ENCODE assay signal across 11 mouse cellular contexts in the genomic region with DNA sequence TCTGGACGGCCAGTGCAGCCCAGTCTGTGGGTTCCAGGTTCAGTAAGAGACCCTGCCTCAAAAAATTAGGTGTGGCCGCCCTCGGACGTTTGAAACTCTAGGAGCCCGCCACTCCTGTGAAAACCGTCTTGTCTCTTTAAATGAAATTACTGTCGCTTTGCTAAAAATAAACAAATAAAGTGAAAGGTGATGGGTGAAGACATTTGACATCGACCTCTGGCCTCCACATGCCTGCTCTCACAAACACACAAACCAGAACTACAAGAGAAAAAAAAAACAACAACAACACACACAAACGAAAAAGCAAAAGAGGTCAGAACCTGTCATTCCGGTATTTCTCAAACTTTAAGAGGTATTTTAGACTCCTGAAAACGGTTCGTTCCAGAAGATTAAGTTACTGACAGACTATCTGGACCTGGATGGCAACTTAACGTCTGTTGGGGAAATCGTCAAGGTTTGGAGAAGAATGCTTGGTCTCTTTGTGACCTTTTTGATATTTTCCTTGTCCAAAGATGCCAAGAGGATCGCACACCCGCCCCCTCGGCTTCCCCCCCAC. TPM values are rescaled to one million over a fixed set of nuclear protein-coding genes. Genes with fewer than 3 reads are reported as not detected.
DNase-seq lines count a peak whose midpoint lies in the region; ATAC-seq and TF ChIP-seq lines count a peak whose summit lies in the region.
"Had no signal": no experiment of that assay in that cellular context is flagged by ENCODE, and none has a peak within 500 bp of the region (broad histone marks: within the 10 kb centered on the region; RNA-seq: fewer than 3 reads in every experiment).

No protein-coding gene starts in this region.

- intact Hi-C loops in heart, postnatal 25 days (cut with DNase I), result no loop called here

- peak overlapping the region; percentile 16; the same call in 1 of the 2 replicates for H3K4me2 ChIP-seq in lung, embryonic 14.5 days
- H3K4me2 ChIP-seq in hindbrain, embryonic 14.5 days (replicated peaks), result no peak overlapping the region
- no peak overlapping the region for H3K4me2 ChIP-seq in midbrain, postnatal 0 days (ENCODE audit: low read depth, low read length, poor library complexity, severe bottlenecking)

- H3K27me3 ChIP-seq in heart, embryonic 10.5 days (ENCODE audit: insufficient read depth, poor library complexity, severe bottlenecking), result no peaks in the 10 kb centered on the region
- H3K27me3 ChIP-seq in lung, embryonic 14.5 days (ENCODE audit: insufficient read depth, low read length), result no peaks in the 10 kb centered on the region
- H3K27me3 ChIP-seq in hindbrain, embryonic 14.5 days (ENCODE audit: control insufficient read depth, insufficient read depth, low read length), result no peaks in the 10 kb centered on the region
- no peaks in the 10 kb centered on the region for H3K27me3 ChIP-seq in midbrain, postnatal 0 days (ENCODE audit: insufficient read depth, low read length)

- no peak for TF ChIP-seq CTCF in lung, embryonic 14.5 days (IDR thresholded peaks at IDR 0.05; ENCODE audit: low read depth)
- no peak for TF ChIP-seq CTCF in midbrain, postnatal 0 days (IDR thresholded peaks at IDR 0.05)

- 55% methylated on average over 17 of the region's 17 CpGs for WGBS in heart, embryonic 10.5 days
- WGBS in lung, embryonic 14.5 days, result 37% methylated on average over 17 of the region's 17 CpGs
- 66% methylated on average over 17 of the region's 17 CpGs for WGBS in hindbrain, embryonic 14.5 days
- whole genome bisulfite sequencing in midbrain, postnatal 0 days, result 62% methylated on average over 17 of the region's 17 CpGs

- H3K9me3 ChIP-seq in heart, embryonic 10.5 days, result no peaks in the 10 kb centered on the region
- no peaks in the 10 kb centered on the region for H3K9me3 ChIP-seq in lung, embryonic 14.5 days (ENCODE audit: low read depth, low read length)
- no peaks in the 10 kb centered on the region for H3K9me3 ChIP-seq in hindbrain, embryonic 14.5 days (ENCODE audit: control insufficient read depth, low read length)
- H3K9me3 ChIP-seq in midbrain, postnatal 0 days (ENCODE audit: low read length), result no peaks in the 10 kb centered on the region

- DNase-seq in heart, embryonic 10.5 days (ENCODE audit: low spot score), result no peak
- no peak for DNase-seq in heart, postnatal 25 days (ENCODE audit: low spot score)
- no peak for DNase-seq in lung, embryonic 14.5 days
- DNase-seq in lung, adult 18-20 months, result no peak
- no peak for DNase-seq in hindbrain, embryonic 14.5 days (ENCODE audit: low spot score)
- DNase-seq in midbrain, postnatal 0 days (ENCODE audit: low spot score), result no peak
- DNase-seq in retina, postnatal 1 day, result no peak
- DNase-seq in spleen, adult 18-20 months, result no peak
- DNase-seq: cerebellum, adult 9-10 months had no signal

- peaks cover 34% of the 10 kb centered on the region for H3K4me1 ChIP-seq in heart, embryonic 10.5 days
- peaks cover 13% of the 10 kb centered on the region for H3K4me1 ChIP-seq in lung, embryonic 14.5 days (ENCODE audit: insufficient read depth)
- peaks cover 8% of the 10 kb centered on the region for H3K4me1 ChIP-seq in hindbrain, embryonic 14.5 days (replicated peaks; ENCODE audit: control insufficient read depth, insufficient read depth, low read length)
- H3K4me1 ChIP-seq in midbrain, postnatal 0 days (ENCODE audit: insufficient read depth, low read length), result peaks cover 3% of the 10 kb centered on the region; the same call in 1 of the 2 replicates

- H3K36me3 ChIP-seq in heart, embryonic 10.5 days, result peaks cover 14% of the 10 kb centered on the region
- H3K36me3 ChIP-seq in lung, embryonic 14.5 days (ENCODE audit: insufficient read depth), result no peaks in the 10 kb centered on the region
- H3K36me3 ChIP-seq in hindbrain, embryonic 14.5 days (replicated peaks; ENCODE audit: control insufficient read depth, insufficient read depth), result peaks cover 1% of the 10 kb centered on the region; the same call in 1 of the 2 replicates
- H3K36me3 ChIP-seq in midbrain, postnatal 0 days (ENCODE audit: insufficient read depth, low read length), result no peaks in the 10 kb centered on the region

- H3K9ac ChIP-seq in lung, embryonic 14.5 days, result no peak overlapping the region
- H3K9ac ChIP-seq in hindbrain, embryonic 14.5 days, result no peak overlapping the region
- no peak overlapping the region for H3K9ac ChIP-seq in midbrain, postnatal 0 days (replicated peaks; ENCODE audit: low read length, poor library complexity, severe bottlenecking)

- peak overlapping the region; percentile 22; the same call in 1 of the 2 replicates for H3K4me3 ChIP-seq in heart, embryonic 10.5 days
- H3K4me3 ChIP-seq in lung, embryonic 14.5 days (ENCODE audit: low read depth, low read length), result no peak overlapping the region
- H3K4me3 ChIP-seq in hindbrain, embryonic 14.5 days (replicated peaks; ENCODE audit: low read length), result no peak overlapping the region
- no peak overlapping the region for H3K4me3 ChIP-seq in midbrain, postnatal 0 days (ENCODE audit: low read depth, low read length)

- H3K27ac ChIP-seq in heart, embryonic 10.5 days, result peak overlapping the region; percentile 70; the same call in 1 of the 2 replicates
- H3K27ac ChIP-seq in lung, embryonic 14.5 days (ENCODE audit: low read depth), result no peak overlapping the region
- 0 out of 2 replicates have a peak overlapping the region, but pooled peaks have one; percentile 48 for H3K27ac ChIP-seq in hindbrain, embryonic 14.5 days
- peak overlapping the region; percentile 38; the same call in 1 of the 2 replicates for H3K27ac ChIP-seq in midbrain, postnatal 0 days (ENCODE audit: low read depth, low read length)

- no peak for ATAC-seq in lung, embryonic 14.5 days (ENCODE audit: insufficient read depth)
- ATAC-seq in hindbrain, embryonic 14.5 days (ENCODE audit: low FRiP score), result no peak
- no peak for ATAC-seq in midbrain, postnatal 0 days (ENCODE audit: low FRiP score)

RNA-seq across cellular contexts. Expression of a gene that starts 5.9 kb away (rescaled TPM):
- polyA plus RNA-seq in heart, embryonic 10.5 days (2016; fragmentation: Nextera tagmentation; extraction: Ambion mirVana), result 42.2 and 48.8 TPM in 2 replicates
- 10 to 100 TPM; 34.5 to 37.6 TPM for total RNA-seq in heart, postnatal 25 days (2021)
- 54.1 and 62.0 TPM in 2 replicates for polyA plus RNA-seq in lung, embryonic 14.5 days (2014; fragmentation: Nextera tagmentation; extraction: Ambion mirVana)
- 38.2 and 40.4 TPM in 2 replicates for polyA plus RNA-seq in hindbrain, embryonic 14.5 days (2014; fragmentation: Nextera tagmentation; extraction: Ambion mirVana)
- total RNA-seq in midbrain, postnatal 0 days (2014; rRNA removed), result 32.2 and 33.5 TPM in 2 replicates
- 40.1 and 47.5 TPM in 2 replicates for polyA plus RNA-seq in midbrain, postnatal 0 days (2015; fragmentation: Nextera tagmentation; extraction: Ambion mirVana)

RNA-seq across cellular contexts. Expression of a gene that starts 13.0 kb away (rescaled TPM):
- polyA plus RNA-seq in heart, embryonic 10.5 days (2016; fragmentation: Nextera tagmentation; extraction: Ambion mirVana), result not detected in 2 replicates
- not detected for total RNA-seq in heart, postnatal 25 days (2021)
- 0.47 TPM in 1 of 2 replicates, not detected in the other for polyA plus RNA-seq in lung, embryonic 14.5 days (2014; fragmentation: Nextera tagmentation; extraction: Ambion mirVana)
- polyA plus RNA-seq in hindbrain, embryonic 14.5 days (2014; fragmentation: Nextera tagmentation; extraction: Ambion mirVana), result not detected in 2 replicates
- total RNA-seq in midbrain, postnatal 0 days (2014; rRNA removed), result not detected in 2 replicates
- not detected in 2 replicates for polyA plus RNA-seq in midbrain, postnatal 0 days (2015; fragmentation: Nextera tagmentation; extraction: Ambion mirVana)
- polyA plus RNA-seq: C2C12; spleen, adult 2 months had no signal

RNA-seq across cellular contexts. Expression of a gene that starts 27.5 kb away (rescaled TPM):
- 29.6 and 37.0 TPM in 2 replicates for polyA plus RNA-seq in heart, embryonic 10.5 days (2016; fragmentation: Nextera tagmentation; extraction: Ambion mirVana)
- 100 to 1,000 TPM in 1 of 2 experiments, 10 to 100 TPM in 1; 97.5 to 105 TPM for total RNA-seq in heart, postnatal 25 days (2021)
- 32.8 and 36.4 TPM in 2 replicates for polyA plus RNA-seq in lung, embryonic 14.5 days (2014; fragmentation: Nextera tagmentation; extraction: Ambion mirVana)
- 13.0 and 13.4 TPM in 2 replicates for polyA plus RNA-seq in hindbrain, embryonic 14.5 days (2014; fragmentation: Nextera tagmentation; extraction: Ambion mirVana)
- total RNA-seq in midbrain, postnatal 0 days (2014; rRNA removed), result 5.5 and 7.5 TPM in 2 replicates
- 10.5 and 12.8 TPM in 2 replicates for polyA plus RNA-seq in midbrain, postnatal 0 days (2015; fragmentation: Nextera tagmentation; extraction: Ambion mirVana)
